13 mouse cellular contexts compared by ENCODE assay signal in the genomic region with DNA sequence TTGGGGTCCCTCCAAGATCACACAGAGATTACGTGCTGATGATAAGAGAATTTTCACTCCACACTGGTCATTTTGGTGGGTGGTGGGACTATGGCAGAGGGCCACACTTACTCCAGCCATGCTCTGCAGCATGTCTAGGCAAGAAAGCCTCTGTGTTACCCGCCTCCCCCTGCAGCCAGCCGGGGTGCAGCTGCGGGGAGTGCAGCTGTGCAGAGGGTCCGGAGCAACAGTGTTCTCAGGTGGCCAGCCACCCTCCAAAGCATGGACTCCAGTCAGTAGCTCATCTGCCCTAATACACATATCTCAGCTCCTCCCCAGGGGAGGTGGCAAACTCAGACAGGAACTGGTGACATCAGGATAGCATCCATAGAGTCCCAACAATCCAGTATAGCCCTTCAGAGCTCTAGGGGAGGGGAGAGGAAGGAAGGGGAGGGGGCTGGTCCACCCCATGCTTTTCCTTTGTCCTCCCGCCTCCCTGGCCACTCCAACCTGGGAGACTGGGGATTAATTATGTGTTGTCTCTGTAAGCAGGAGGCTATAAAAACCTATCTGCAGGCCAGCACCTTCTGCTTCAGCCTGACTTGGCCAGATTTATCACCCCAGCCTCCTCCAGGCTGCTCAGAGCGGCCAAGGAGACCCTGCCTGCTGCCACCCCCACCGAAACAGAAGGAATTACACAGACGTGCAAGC. TPM values are rescaled to one million over a fixed set of nuclear protein-coding genes. Genes with fewer than 3 reads are reported as not detected.
A peak's percentile ranks its signal among the peaks of the same experiment; 100 is the strongest.
DNase-seq lines count a peak whose midpoint lies in the region; ATAC-seq and TF ChIP-seq lines count a peak whose summit lies in the region.
"Had no signal": no experiment of that assay in that cellular context is flagged by ENCODE, and none has a peak within 500 bp of the region (broad histone marks: within the 10 kb centered on the region; RNA-seq: fewer than 3 reads in every experiment).

No protein-coding gene starts in this region.

- 45% methylated on average over 9 of the region's 9 CpGs for WGBS in forebrain, embryonic 12.5 days
- WGBS in forebrain, embryonic 10.5 days = 46% methylated on average over 9 of the region's 9 CpGs
- 40% methylated on average over 9 of the region's 9 CpGs for WGBS in hindbrain, embryonic 15.5 days

- H3K4me2 ChIP-seq in forebrain, embryonic 12.5 days = no peak overlapping the region
- no peak overlapping the region for H3K4me2 ChIP-seq in hindbrain, embryonic 15.5 days

- H3K36me3 ChIP-seq in forebrain, embryonic 12.5 days (replicated peaks) = no peaks in the 10 kb centered on the region
- H3K36me3 ChIP-seq in forebrain, embryonic 10.5 days (replicated peaks) = no peaks in the 10 kb centered on the region
- H3K36me3 ChIP-seq in hindbrain, embryonic 15.5 days = no peaks in the 10 kb centered on the region

- H3K4me3 ChIP-seq in forebrain, embryonic 12.5 days (replicated peaks) = no peak overlapping the region
- H3K4me3 ChIP-seq in forebrain, embryonic 10.5 days = no peak overlapping the region
- H3K4me3 ChIP-seq in left cerebral cortex, adult 2 months = no peak overlapping the region
- no peak overlapping the region for H3K4me3 ChIP-seq in hindbrain, embryonic 15.5 days

- no peak for TF ChIP-seq CTCF in left cerebral cortex, adult 2 months (IDR thresholded peaks at IDR 0.05)

- DNase-seq in forebrain, embryonic 10.5 days (ENCODE audit: extremely low spot score, low spot score) = no peak
- DNase-seq in left cerebral cortex, adult 2 months (ENCODE audit: extremely low spot score in 1 of 2, low spot score in 2 of 2) = no peak
- no peak for DNase-seq in left cerebral cortex, postnatal 25 days (ENCODE audit: low spot score in 2 of 2)
- peak; percentile 33 for DNase-seq in MN1 (ENCODE audit: low spot score)
- DNase-seq in urinary bladder, adult 2 months (ENCODE audit: low spot score) = no peak
- DNase-seq in urinary bladder, postnatal 10 days (ENCODE audit: low spot score) = no peak
- DNase-seq: adrenal gland, postnatal 36 days; gastrocnemius, postnatal 14 days; heart, postnatal 14 days; thymus, adult 18-20 months had no signal

- peaks cover 24% of the 10 kb centered on the region for H3K4me1 ChIP-seq in forebrain, embryonic 12.5 days
- H3K4me1 ChIP-seq in forebrain, embryonic 10.5 days = peaks cover 42% of the 10 kb centered on the region
- H3K4me1 ChIP-seq in hindbrain, embryonic 15.5 days (replicated peaks) = peaks cover 59% of the 10 kb centered on the region

- no peaks in the 10 kb centered on the region for H3K9me3 ChIP-seq in forebrain, embryonic 12.5 days
- no peaks in the 10 kb centered on the region for H3K9me3 ChIP-seq in forebrain, embryonic 10.5 days
- no peaks in the 10 kb centered on the region for H3K9me3 ChIP-seq in hindbrain, embryonic 15.5 days

- 0 out of 2 replicates have a peak, but pooled peaks have one; percentile 18 for ATAC-seq in forebrain, embryonic 12.5 days (ENCODE audit: low FRiP score)
- ATAC-seq in hindbrain, embryonic 15.5 days (ENCODE audit: low FRiP score, low read depth) = no peak; the same call in 1 of the 2 replicates

- H3K27ac ChIP-seq in forebrain, embryonic 12.5 days = no peak overlapping the region
- H3K27ac ChIP-seq in forebrain, embryonic 10.5 days = no peak overlapping the region
- peak overlapping the region; percentile 91 for H3K27ac ChIP-seq in left cerebral cortex, adult 2 months
- peak overlapping the region; percentile 9; the same call in 1 of the 2 replicates for H3K27ac ChIP-seq in hindbrain, embryonic 15.5 days (replicated peaks)

- no peak overlapping the region for H3K9ac ChIP-seq in forebrain, embryonic 12.5 days
- H3K9ac ChIP-seq in hindbrain, embryonic 15.5 days = no peak overlapping the region

- H3K27me3 ChIP-seq in forebrain, embryonic 12.5 days = no peaks in the 10 kb centered on the region
- 0 out of 2 replicates have a peak, but pooled peaks cover 5% of the 10 kb centered on the region for H3K27me3 ChIP-seq in forebrain, embryonic 10.5 days (ENCODE audit: poor library complexity, severe bottlenecking)
- no peaks in the 10 kb centered on the region for H3K27me3 ChIP-seq in hindbrain, embryonic 15.5 days

- intact Hi-C loops in left cerebral cortex, adult 2 months (cut with DNase I) = no loop called here
- intact Hi-C loops in left cerebral cortex, postnatal 25 days (cut with DNase I) = no loop called here

RNA-seq across cellular contexts. Expression of a gene that starts 19.1 kb away (rescaled TPM):
- polyA plus RNA-seq in forebrain, embryonic 12.5 days (2016; fragmentation: Nextera tagmentation; extraction: Ambion mirVana) = 3.8 and 4.8 TPM in 2 replicates
- 0.68 and 0.78 TPM in 2 replicates for polyA plus RNA-seq in forebrain, embryonic 10.5 days (2016; fragmentation: Nextera tagmentation; extraction: Ambion mirVana)
- 100 to 1,000 TPM; 448 to 462 TPM for total RNA-seq in left cerebral cortex, adult 2 months (2021)
- 100 to 1,000 TPM; 500 to 508 TPM for total RNA-seq in left cerebral cortex, postnatal 25 days (2021)
- polyA plus RNA-seq in hindbrain, embryonic 15.5 days (2015; fragmentation: Nextera tagmentation; extraction: Ambion mirVana) = 63.0 and 72.5 TPM in 2 replicates
- polyA plus RNA-seq in urinary bladder, adult 2 months (2012; rRNA removed) = 0.11 and 0.12 TPM in 2 replicates
- total RNA-seq: monocyte, adult 5-6 weeks had no signal

RNA-seq across cellular contexts. Expression of a gene that starts 57.0 kb away (rescaled TPM):
- 9.5 and 9.9 TPM in 2 replicates for polyA plus RNA-seq in forebrain, embryonic 12.5 days (2016; fragmentation: Nextera tagmentation; extraction: Ambion mirVana)
- polyA plus RNA-seq in forebrain, embryonic 10.5 days (2016; fragmentation: Nextera tagmentation; extraction: Ambion mirVana) = 12.3 and 13.0 TPM in 2 replicates
- 10 to 100 TPM; 25.3 to 25.8 TPM for total RNA-seq in left cerebral cortex, adult 2 months (2021)
- total RNA-seq in left cerebral cortex, postnatal 25 days (2021) = 10 to 100 TPM; 26.4 to 28.5 TPM
- polyA plus RNA-seq in hindbrain, embryonic 15.5 days (2015; fragmentation: Nextera tagmentation; extraction: Ambion mirVana) = 12.8 and 13.4 TPM in 2 replicates
- 42.0 and 46.6 TPM in 2 replicates for polyA plus RNA-seq in urinary bladder, adult 2 months (2012; rRNA removed)

Comparison
In these comparisons a context has a peak if more than half of its experiments do, and no peak if none do; other contexts are left out.
1. H3K27ac ChIP-seq: peak in left cerebral cortex, adult 2 months (single experiment) and hindbrain, embryonic 15.5 days (single experiment); none in forebrain, embryonic 12.5 days (single experiment) and forebrain, embryonic 10.5 days (single experiment).
2. RNA of a gene that starts 19.1 kb away (polyA plus RNA-seq): 63.0 to 72.5 TPM in hindbrain, embryonic 15.5 days; 3.8 to 4.8 TPM in forebrain, embryonic 12.5 days, 0.68 to 0.78 TPM in forebrain, embryonic 10.5 days and 0.11 to 0.12 TPM in urinary bladder, adult 2 months; every median in the first group is over 10 times any median in the second.